Mouse (Mus musculus) forebrain, postnatal 0 days (tissue): Measurements from ENCODE around the gene Apc2. TPM values are rescaled to one million over a fixed set of nuclear protein-coding genes. Genes with fewer than 3 reads are reported as not detected.

Experiments used
- ATAC-seq: fragments of 200-750 bp; cut with Nextera tagmentation; 2 replicates; pipeline ENCODE4 v1.8.0; 2017; ENCODE audit warnings: mild to moderate bottlenecking, moderate library complexity
- DNase-seq: peaks from one replicate; pipeline ENCODE4 v3.0.0-alpha.2; 2015
- H3K27ac ChIP-seq: fragments of 300-500 bp; sonication (generic); 2 replicates; pipeline ENCODE4 v1.5.1; 2014; ENCODE audit warnings: low read depth, mild to moderate bottlenecking, antibody characterized with exemption, low read length, moderate library complexity, mixed read lengths
- H3K27me3 ChIP-seq: fragments of 300-500 bp; sonication (generic); 2 replicates; pipeline ENCODE4 v1.6.1; 2014; ENCODE audit warnings: mild to moderate bottlenecking, low read length, mixed read lengths; ENCODE audit not compliant: insufficient read depth
- H3K36me3 ChIP-seq: fragments of 300-500 bp; sonication (generic); 2 replicates; pipeline ENCODE4 v1.6.1; 2014; ENCODE audit warnings: mild to moderate bottlenecking, moderate library complexity; ENCODE audit not compliant: insufficient read depth
- H3K4me1 ChIP-seq: fragments of 300-500 bp; sonication (generic); 2 replicates; pipeline ENCODE4 v1.6.1; 2014; ENCODE audit warnings: antibody characterized with exemption; ENCODE audit not compliant: insufficient read depth
- H3K4me2 ChIP-seq: fragments of 300-500 bp; sonication (generic); 2 replicates; pipeline ENCODE4 v1.6.1; 2014; ENCODE audit warnings: low read depth, mild to moderate bottlenecking, moderate library complexity
- H3K4me3 ChIP-seq: fragments of 300-500 bp; sonication (generic); 2 replicates; pipeline ENCODE4 v1.5.1; 2014; ENCODE audit warnings: low read depth, low read length, mixed read lengths
- H3K9ac ChIP-seq: fragments of 300-500 bp; sonication (generic); 2 replicates; pipeline ENCODE4 v1.6.1; 2014; ENCODE audit warnings: mild to moderate bottlenecking
- H3K9me3 ChIP-seq: fragments of 300-500 bp; sonication (generic); 2 replicates; pipeline ENCODE4 v1.6.1; 2016; ENCODE audit warnings: low read length
- CTCF ChIP-seq: sonication (generic); IDR thresholded peaks from 2 replicates; pipeline ENCODE4 v1.5.1; 2016; ENCODE audit warnings: antibody characterized with exemption, control low read depth, low read depth
- WGBS: fragments of 180-500 bp; shearing (Covaris S2); extraction: QIAGEN DNeasy Blood & Tissue Kit; methylation state at CpG from one replicate; pipeline ENCODE4 v1.1.7; 2014; 5-methylcytosine and 5-hydroxymethylcytosine counted together
- polyA plus RNA-seq: library from polyadenylated mRNA; unstranded; fragments of >200 nt; fragmentation: Nextera tagmentation; extraction: Ambion mirVana; gene quantifications from 2 replicates; pipeline ENCODE4 v1.2.1, GENCODE M21; 2015
- total RNA-seq: library from RNA; depleted of rRNA; stranded (reverse); fragments of >200 nt; gene quantifications from 2 replicates; pipeline ENCODE4 v1.2.3, GENCODE M21; 2014

Apc2 gene
- total and polyA plus RNA-seq, 2 experiments from 2014 or later = 112 to 328 TPM

DNA sequence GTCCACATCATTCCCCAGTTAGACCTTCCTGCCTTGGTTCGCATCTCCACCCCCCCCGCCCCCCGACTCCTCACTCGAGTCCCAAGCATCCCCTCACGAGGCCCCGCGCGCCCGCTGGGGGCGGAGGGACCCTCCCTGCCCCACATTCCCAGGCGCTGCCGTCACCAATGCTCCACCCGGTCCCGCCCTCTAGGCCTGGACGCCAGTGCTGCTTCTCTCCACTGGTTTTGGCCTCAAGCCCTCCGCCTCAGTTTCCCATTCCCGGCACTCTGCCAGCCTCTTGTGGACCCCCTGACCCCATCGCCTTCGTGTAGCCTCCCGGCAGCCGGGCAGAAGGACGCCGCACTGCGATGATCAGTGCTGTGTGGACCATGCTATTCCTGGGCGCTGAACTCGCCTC lies 53.2 kb downstream of the Apc2 start:
- H3K36me3 ChIP-seq = no peaks in the 10 kb centered on the region
- TF ChIP-seq CTCF = no peak
- no peaks in the 10 kb centered on the region for H3K4me1 ChIP-seq
- no peaks in the 10 kb centered on the region for H3K9me3 ChIP-seq
- ATAC-seq (no peak), DNase-seq (no peak)
- H3K27me3 ChIP-seq = peaks cover 74% of the 10 kb centered on the region
- 12% methylated on average over 26 of the region's 26 CpGs for WGBS
- no peak overlapping the region for H3K9ac ChIP-seq
- no peak overlapping the region for H3K4me3 ChIP-seq
- H3K4me2 ChIP-seq = no peak overlapping the region
- no peak overlapping the region for H3K27ac ChIP-seq

DNA sequence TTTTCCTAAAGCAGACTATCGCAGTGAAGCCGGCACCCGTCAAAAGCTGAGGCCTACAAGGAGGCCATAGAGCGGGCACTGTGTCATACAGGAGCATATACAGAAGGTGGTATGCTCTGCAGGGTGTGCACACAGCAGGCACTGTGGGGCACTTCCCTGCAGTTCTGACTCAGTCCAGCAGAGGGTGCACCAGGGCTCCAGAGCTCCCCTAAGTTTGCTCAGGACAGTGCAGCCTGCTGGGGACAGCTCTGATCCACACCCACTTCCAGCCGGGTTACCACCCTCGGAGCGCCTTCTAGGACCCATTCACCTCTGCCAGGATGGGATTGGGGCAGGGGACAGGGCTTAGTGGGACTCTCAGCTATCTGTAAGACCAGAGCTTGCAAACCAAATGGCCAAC lies 54.5 kb downstream of the Apc2 start:
- peak; percentile 95 for TF ChIP-seq CTCF
- WGBS = 3% methylated on average over 7 of the region's 7 CpGs
- H3K9me3 ChIP-seq = no peaks in the 10 kb centered on the region
- peaks cover 62% of the 10 kb centered on the region for H3K27me3 ChIP-seq
- H3K9ac ChIP-seq = no peak overlapping the region
- ATAC-seq (peak; percentile 88), DNase-seq (peak; percentile 85)
- H3K4me1 ChIP-seq = no peaks in the 10 kb centered on the region
- H3K4me2 ChIP-seq = no peak overlapping the region
- no peaks in the 10 kb centered on the region for H3K36me3 ChIP-seq
- H3K27ac ChIP-seq = no peak overlapping the region
- H3K4me3 ChIP-seq = no peak overlapping the region

DNA sequence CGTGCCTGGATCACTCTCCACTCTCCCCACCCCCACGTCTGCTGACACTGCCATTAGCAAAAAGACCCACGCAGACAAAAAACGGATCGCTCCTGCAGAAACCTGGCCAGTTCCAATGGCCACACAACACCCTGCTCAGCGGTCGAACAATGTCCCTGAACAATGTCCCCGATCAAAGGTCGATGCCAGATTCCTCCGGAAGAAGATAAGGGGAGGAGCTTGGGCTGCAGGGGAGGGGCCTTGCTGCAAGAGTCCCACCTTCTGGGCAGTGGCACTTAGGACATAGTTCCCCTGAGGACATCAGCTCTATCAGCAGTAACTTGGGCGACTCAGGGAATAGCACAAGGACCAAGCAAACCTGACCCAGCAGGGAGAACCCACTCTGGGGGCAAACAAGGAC lies 56.1 kb downstream of the Apc2 start:
- H3K4me3 ChIP-seq = no peak overlapping the region
- no peak for TF ChIP-seq CTCF
- no peaks in the 10 kb centered on the region for H3K4me1 ChIP-seq
- peaks cover 67% of the 10 kb centered on the region for H3K27me3 ChIP-seq
- no peak for DNase-seq
- H3K36me3 ChIP-seq = no peaks in the 10 kb centered on the region
- no peak overlapping the region for H3K9ac ChIP-seq
- 22% methylated on average over 11 of the region's 11 CpGs for WGBS
- H3K27ac ChIP-seq = no peak overlapping the region
- no peak overlapping the region for H3K4me2 ChIP-seq
- ATAC-seq = no peak
- H3K9me3 ChIP-seq = no peaks in the 10 kb centered on the region

DNA sequence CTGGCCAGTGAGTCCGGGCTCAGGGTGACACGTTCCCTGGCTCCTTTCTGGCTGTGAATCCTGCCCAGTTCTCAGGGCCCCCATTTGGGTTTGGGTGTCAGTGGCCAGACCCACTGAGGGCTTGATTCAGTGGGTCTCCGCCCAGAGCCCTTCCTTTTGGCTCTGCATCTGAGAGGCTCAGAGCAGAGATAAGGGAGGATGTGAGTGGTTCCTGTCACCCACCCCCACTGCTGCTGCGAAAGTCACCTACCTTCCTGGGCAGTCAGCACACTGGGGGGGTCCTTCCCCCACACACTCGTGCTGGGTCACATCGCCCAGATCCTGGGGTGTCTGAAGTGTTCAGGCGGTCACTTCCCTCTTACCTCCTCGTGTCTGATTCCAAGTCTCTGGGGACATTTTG lies 57.0 kb downstream of the Apc2 start:
- ATAC-seq (no peak), DNase-seq (no peak)
- WGBS = 70% methylated on average over 8 of the region's 8 CpGs
- TF ChIP-seq CTCF = no peak
- Histone ChIP-seq H3K9ac (no peak overlapping the region), H3K9me3 (no peaks in the 10 kb centered on the region), H3K4me2 (no peak overlapping the region), H3K4me1 (no peaks in the 10 kb centered on the region), H3K36me3 (no peaks in the 10 kb centered on the region), H3K4me3 (no peak overlapping the region), H3K27ac (no peak overlapping the region), H3K27me3 (peaks cover 68% of the 10 kb centered on the region)

DNA sequence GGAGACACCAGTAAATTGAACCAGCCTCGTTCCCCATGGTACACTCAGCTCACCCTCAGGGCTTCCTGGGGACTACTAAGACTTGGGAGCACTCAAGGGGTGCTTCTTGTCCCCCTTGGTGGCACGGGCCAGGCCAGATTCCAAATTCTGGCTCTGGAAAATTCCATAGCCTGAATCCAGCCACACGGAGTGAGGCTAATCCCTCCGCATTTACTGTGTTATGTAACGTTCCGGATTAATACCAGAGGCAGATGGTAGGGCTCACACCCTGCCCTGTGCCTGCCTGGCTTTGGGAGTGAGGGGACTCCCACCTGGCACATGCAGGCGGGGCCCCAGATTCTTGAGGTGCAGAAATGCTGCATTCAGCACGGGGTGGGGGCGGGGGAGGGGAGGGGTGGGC lies 59.7 kb downstream of the Apc2 start:
- no peak for ATAC-seq
- no peak for TF ChIP-seq CTCF
- Histone ChIP-seq H3K27me3 (peaks cover 64% of the 10 kb centered on the region), H3K4me2 (no peak overlapping the region), H3K4me1 (no peaks in the 10 kb centered on the region), H3K4me3 (no peak overlapping the region), H3K27ac (no peak overlapping the region), H3K9me3 (no peaks in the 10 kb centered on the region), H3K36me3 (no peaks in the 10 kb centered on the region), H3K9ac (no peak overlapping the region)
- DNase-seq = no peak
- WGBS = 8% methylated on average over 9 of the region's 9 CpGs

DNA sequence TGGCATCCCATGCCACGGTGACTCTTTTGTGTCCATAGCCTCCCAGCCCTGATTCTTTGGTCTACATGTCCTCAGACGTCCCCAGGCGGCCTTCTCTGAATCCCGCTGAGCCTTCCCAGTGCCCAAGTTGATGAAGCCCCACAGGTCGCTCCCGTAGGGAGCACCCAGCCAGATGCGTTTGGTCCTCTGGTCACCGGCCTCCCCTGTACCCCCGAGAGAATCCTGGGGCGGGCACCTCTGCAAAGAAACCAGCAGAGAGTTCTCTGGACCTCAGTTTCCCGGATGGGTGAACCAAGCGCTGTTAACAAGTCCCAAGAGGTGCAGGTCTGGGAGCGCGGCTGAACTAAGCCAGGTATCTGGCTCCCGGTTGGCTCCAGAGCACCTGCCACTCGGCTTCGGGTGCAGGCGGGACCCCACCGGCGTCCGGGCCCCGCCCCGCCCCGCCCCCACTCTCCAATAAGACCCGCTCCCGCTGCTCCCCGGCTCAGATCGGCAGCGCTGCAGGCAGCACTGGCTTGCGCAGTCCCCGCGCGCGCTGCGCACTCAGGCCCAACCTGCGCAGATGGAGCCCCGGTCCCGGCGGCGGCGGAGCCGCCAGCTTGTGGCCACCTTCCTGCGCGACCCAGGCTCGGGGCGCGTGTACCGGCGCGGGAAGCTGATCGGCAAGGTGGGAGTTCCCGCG lies 60.4 kb downstream of the Apc2 start, which contains the start of gene Plk5:
Gene Plk5, plus strand, starts transcription at position 459 of the 682 bp plus-strand sequence.
- DNase-seq (no peak), ATAC-seq (peak; percentile 44; the same call in 1 of the 2 replicates)
- no peak for TF ChIP-seq CTCF
- Histone ChIP-seq H3K4me1 (no peaks in the 10 kb centered on the region), H3K27me3 (peaks cover 57% of the 10 kb centered on the region), H3K4me3 (peak within 1 kb of the TSS; percentile 40), H3K4me2 (peak within 1 kb of the TSS; percentile 71), H3K27ac (no peak within 1 kb of the TSS), H3K9ac (peak within 1 kb of the TSS; percentile 33; the same call in 1 of the 2 replicates), H3K36me3 (no peaks in the 10 kb centered on the region), H3K9me3 (no peaks in the 10 kb centered on the region)
- 2% methylated on average over 49 of the region's 53 CpGs for WGBS

DNA sequence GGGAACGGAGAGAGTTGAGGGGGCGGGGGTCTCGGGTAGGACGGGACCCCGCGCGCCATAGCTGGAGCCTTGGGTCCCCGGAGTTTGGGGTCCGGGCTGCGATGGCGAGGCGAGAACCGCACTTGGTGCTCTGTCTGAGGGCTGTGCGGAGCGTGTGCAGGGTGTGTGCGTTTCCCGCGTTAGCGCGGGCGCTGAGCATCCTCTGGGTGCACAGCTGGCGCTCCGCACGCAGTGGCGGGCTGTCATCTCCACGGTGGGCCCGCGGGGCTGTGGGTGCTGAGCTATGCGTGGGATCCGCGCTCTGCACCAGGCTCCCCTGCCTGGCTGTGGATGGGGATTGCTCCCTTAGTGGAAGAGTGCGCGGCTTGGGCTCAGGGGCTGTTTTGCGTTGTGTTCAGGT lies 61.0 kb downstream of the Apc2 start:
- Histone ChIP-seq H3K36me3 (no peaks in the 10 kb centered on the region), H3K9ac (peak overlapping the region; percentile 33; the same call in 1 of the 2 replicates), H3K27me3 (peaks cover 55% of the 10 kb centered on the region), H3K9me3 (no peaks in the 10 kb centered on the region), H3K27ac (no peak overlapping the region), H3K4me3 (peak overlapping the region; percentile 40), H3K4me2 (peak overlapping the region; percentile 71), H3K4me1 (no peaks in the 10 kb centered on the region)
- ATAC-seq (peak; percentile 60), DNase-seq (no peak)
- no peak for TF ChIP-seq CTCF
- WGBS = 4% methylated on average over 32 of the region's 34 CpGs
